Mouse (Mus musculus): ENCODE data around the gene Ube2l3. TPM values are rescaled to one million over a fixed set of nuclear protein-coding genes. Genes with fewer than 3 reads are reported as not detected.

Gene Ube2l3
- total RNA-seq, 2 experiments from 2014 or later = 219 to 220 TPM

DNA sequence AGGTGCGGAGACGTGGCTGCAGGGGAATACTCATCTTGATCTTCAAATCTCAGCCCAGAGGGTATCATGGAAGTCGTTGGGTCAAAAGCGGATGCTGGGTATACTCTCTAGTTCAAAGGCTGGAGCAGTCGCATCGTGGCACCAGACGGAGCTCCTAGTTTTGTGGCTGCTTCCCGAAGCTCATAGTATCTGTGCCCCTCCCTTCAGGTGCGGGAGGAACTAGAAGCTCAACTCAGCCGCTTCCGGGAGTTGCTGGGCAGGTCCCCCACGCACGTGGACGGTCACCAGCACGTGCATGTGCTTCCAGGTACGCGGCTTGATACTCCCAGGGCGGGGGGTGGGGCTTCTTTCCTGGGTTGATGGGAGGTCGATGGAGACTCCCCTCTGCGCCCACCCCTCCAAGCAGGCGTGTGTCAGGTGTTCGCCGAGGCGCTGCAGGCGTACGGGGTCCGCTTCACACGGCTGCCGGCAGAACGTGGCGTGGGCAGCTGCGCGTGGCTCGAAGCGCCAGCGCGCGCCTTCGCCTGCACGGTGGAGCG, 55.0 kb downstream of the Ube2l3 start:
- no peak for DNase-seq

- peak; percentile 86 to 89 for DNase-seq
These were observed 55.6 kb downstream of the Ube2l3 start, which contains the start of gene Ccdc116 for GRCm38 (mm10) chr16:17146772-17147235. TSS of gene Ccdc116 (minus strand) at chr16:17147229.

DNA sequence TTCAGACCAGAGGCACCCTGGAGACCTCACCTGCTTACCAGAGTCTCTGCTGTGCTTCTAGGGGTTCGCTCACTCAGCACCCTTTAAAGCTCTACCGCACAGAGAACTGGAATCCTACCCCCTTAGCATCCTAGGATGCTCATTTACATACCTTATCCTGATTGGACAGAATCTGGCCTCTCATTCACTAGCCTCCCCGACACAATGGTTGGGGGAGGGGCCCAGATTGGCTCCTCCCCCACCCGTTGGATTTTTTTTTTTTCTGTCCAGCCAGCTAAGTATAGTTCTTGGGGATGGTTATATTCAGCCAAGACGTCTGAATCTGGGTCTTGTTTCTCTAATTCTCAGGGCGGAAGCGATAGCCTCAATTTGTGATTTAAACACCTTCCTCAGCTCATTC, 58.1 kb downstream of the Ube2l3 start, which contains the start of gene Ydjc:
TSS of gene Ydjc (plus strand) at position 283 of the 400 bp plus-strand sequence.
- no peak for DNase-seq

GRCm38 (mm10) chr16:17137355-17137754, 65.1 kb downstream of the Ube2l3 start:
- no peak for DNase-seq

- no peak for DNase-seq
These were observed 69.6 kb downstream of the Ube2l3 start for GRCm38 (mm10) chr16:17132906-17133200.

- peak; percentile 97 to 98 for DNase-seq
These were observed 70.2 kb downstream of the Ube2l3 start, which contains the start of gene Sdf2l1 for GRCm38 (mm10) chr16:17132089-17132905. TSS of gene Sdf2l1 (minus strand) at chr16:17132383.

- DNase-seq = peak in 1 of 2 experiments; percentile 21
These were observed 71.0 kb downstream of the Ube2l3 start for GRCm38 (mm10) chr16:17131191-17132088.

DNA sequence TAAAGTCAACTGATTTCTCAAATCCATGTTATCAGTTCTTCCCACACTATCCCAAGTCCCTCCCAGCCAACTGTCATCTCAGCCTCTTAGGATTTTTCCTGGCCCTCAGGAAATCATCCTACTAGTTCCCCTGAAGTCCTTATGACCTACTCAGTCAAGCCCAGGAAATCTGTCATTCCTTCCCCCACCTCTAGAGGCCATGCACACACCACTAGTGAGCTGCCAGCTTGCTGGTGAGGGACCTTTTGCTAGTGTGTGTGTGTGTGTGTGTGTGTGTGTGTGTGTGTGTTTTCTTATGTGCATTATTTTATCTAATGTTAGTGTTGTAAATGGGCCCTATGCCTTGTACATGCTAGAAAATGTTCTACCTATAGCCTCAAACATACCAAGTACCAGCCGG, 75.2 kb downstream of the Ube2l3 start:
- DNase-seq = peak; percentile 59

DNA sequence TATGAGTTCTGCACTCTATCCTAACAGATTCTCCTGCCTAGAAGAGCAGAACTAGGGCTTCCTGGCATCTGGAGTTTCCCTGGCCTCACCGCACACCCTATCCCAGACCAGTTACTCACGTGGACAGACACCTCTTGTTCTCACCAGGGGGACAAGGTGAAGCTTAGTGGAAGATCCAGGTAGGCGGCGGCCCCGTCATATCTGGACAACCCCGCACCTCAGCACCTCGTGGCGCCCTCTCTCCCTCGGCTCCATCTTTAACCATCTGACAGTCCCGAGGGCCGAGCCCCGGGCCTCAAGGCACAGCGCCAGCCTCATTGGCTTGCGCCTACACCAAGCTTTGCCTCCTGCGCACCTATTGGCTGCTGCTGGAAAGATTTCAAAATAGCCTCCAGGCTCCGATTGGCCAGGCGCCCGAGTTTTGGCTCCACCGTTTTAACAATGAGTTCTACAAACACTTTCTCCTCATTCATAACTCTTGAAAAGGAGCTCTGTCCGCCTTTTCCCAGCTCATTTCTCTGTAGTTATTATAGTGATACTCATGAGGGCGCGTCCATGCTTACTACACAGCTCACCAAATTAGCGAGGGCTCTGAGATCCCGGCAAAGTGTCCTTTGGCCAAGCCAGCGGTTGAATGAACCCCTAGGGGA, 77.5 kb downstream of the Ube2l3 start, which contains the start of gene 2610318N02Rik:
TSS of gene 2610318N02Rik (minus strand) at position 297 of the 650 bp plus-strand sequence.
- DNase-seq = peak; percentile 88

- no peak for DNase-seq
These were observed 78.2 kb downstream of the Ube2l3 start for GRCm38 (mm10) chr16:17124119-17124870.

- DNase-seq = no peak
These were observed 80.9 kb downstream of the Ube2l3 start for GRCm38 (mm10) chr16:17121569-17121968.

GRCm38 (mm10) chr16:17117309-17117799, 85.1 kb downstream of the Ube2l3 start:
- DNase-seq = no peak

- DNase-seq = peak; percentile 70 to 77
These were observed 91.4 kb downstream of the Ube2l3 start, which contains the start of gene Ppil2 for GRCm38 (mm10) chr16:17110771-17111743. TSS of gene Ppil2 (minus strand) at chr16:17111257.

DNA sequence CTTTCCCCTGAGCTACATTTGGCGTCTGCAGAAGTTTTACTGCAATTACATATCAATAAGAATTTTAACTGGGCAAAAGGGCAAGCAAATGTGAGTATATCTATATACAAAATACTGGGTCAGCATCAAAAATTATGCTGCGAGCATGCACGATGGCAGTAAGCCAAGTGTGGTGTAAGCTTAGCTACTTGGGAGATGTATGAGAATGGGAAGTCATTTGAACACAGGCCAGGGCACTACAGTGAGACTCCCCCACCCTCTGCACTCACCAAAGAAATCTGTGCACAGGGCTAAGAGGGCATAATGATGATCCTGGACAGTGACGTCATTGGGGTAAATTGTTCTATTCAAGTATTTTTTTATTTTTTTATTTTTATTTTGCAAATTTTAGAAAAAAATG, 97.8 kb downstream of the Ube2l3 start:
- DNase-seq = no peak

GRCm38 (mm10) chr16:17102630-17103220, 99.7 kb downstream of the Ube2l3 start:
- DNase-seq = no peak

All from adrenal gland, postnatal 36 days (tissue).